9 mouse cellular contexts compared by ENCODE assay signal in genomic region chr7:102106700-102107141, GRCm38 (mm10). TPM values are rescaled to one million over a fixed set of nuclear protein-coding genes. Genes with fewer than 3 reads are reported as not detected.
DNase-seq lines count a peak whose midpoint lies in the region; ATAC-seq lines count a peak whose summit lies in the region.
"Had no signal": no experiment of that assay in that cellular context is flagged by ENCODE, and none has a peak within 500 bp of the region (broad histone marks: within the 10 kb centered on the region; RNA-seq: fewer than 3 reads in every experiment).

No protein-coding gene starts in this region.

- peak overlapping the region; percentile 33 for H3K4me3 ChIP-seq in kidney, embryonic 16.5 days (ENCODE audit: low read length)
- H3K4me3 ChIP-seq: megakaryocyte, embryonic 14.5 days had no signal

- H3K27me3 ChIP-seq in kidney, embryonic 16.5 days (ENCODE audit: insufficient read depth, low read length) = no peaks in the 10 kb centered on the region

- no peaks in the 10 kb centered on the region for H3K36me3 ChIP-seq in kidney, embryonic 16.5 days (ENCODE audit: insufficient read depth, low read length)

- WGBS in kidney, embryonic 16.5 days = 17% methylated on average over 23 of the region's 23 CpGs

- no peaks in the 10 kb centered on the region for H3K9me3 ChIP-seq in kidney, embryonic 16.5 days (ENCODE audit: low read length)
- H3K9me3 ChIP-seq: megakaryocyte, embryonic 14.5 days had no signal

- peaks cover 9% of the 10 kb centered on the region; the same call in 1 of the 2 replicates for H3K4me1 ChIP-seq in kidney, embryonic 16.5 days (ENCODE audit: insufficient read depth, low read length)

- ATAC-seq in kidney, embryonic 16.5 days (ENCODE audit: low FRiP score, low TSS enrichment) = peak; percentile 46; the same call in 1 of the 2 replicates
- ATAC-seq in megakaryocyte progenitor cell, adult 5-6 weeks (replicated peaks; ENCODE audit: poor library complexity) = peak; percentile 35

- peak overlapping the region; percentile 63 for H3K9ac ChIP-seq in kidney, embryonic 16.5 days (replicated peaks; ENCODE audit: low read length)

- no peak overlapping the region for H3K27ac ChIP-seq in kidney, embryonic 16.5 days (ENCODE audit: low read length)

- H3K4me2 ChIP-seq in kidney, embryonic 16.5 days (replicated peaks; ENCODE audit: low read depth, low read length) = peak overlapping the region; percentile 56

- intact Hi-C loops in heart, postnatal 36 days (cut with DNase I) = no loop called here

- DNase-seq in kidney, postnatal 25 days = no peak
- DNase-seq in embryo, embryonic 9.5 days (ENCODE audit: extremely low spot score) = peak; percentile 39
- DNase-seq in heart, postnatal 36 days = peak; percentile 25 to 32
- DNase-seq in thymus, postnatal 10 days (ENCODE audit: low spot score in 2 of 2) = peak; percentile 66 to 69
- DNase-seq in gastrocnemius, postnatal 25 days = no peak
- no peak for DNase-seq in urinary bladder, adult 2 months (ENCODE audit: low spot score)

RNA-seq across cellular contexts. Expression of gene Art5, which starts 2.6 kb away (rescaled TPM):
- polyA plus RNA-seq in kidney, embryonic 16.5 days (2015; fragmentation: Nextera tagmentation; extraction: Ambion mirVana) = 2.2 and 2.4 TPM in 2 replicates
- 10 to 100 TPM; 15.3 to 28.1 TPM for total RNA-seq in heart, postnatal 36 days (2021)
- 0.12 TPM in 1 of 2 replicates, not detected in the other for total RNA-seq in megakaryocyte progenitor cell, adult 5-6 weeks (2015)
- total RNA-seq in megakaryocyte progenitor cell, adult 5-6 weeks (2017) = 0.17 and 0.20 TPM in 2 replicates
- 10 to 100 TPM; 10.2 to 10.3 TPM for total RNA-seq in gastrocnemius, postnatal 25 days (2021)
- 0.47 and 0.48 TPM in 2 replicates for polyA plus RNA-seq in urinary bladder, adult 2 months (2012; rRNA removed)

RNA-seq across cellular contexts. Expression of gene Art1, which starts 5.2 kb away (rescaled TPM):
- polyA plus RNA-seq in kidney, embryonic 16.5 days (2015; fragmentation: Nextera tagmentation; extraction: Ambion mirVana) = 1.0 and 1.2 TPM in 2 replicates
- 100 to 1,000 TPM; 282 to 343 TPM for total RNA-seq in heart, postnatal 36 days (2021)
- not detected in 2 replicates for total RNA-seq in megakaryocyte progenitor cell, adult 5-6 weeks (2015)
- total RNA-seq in megakaryocyte progenitor cell, adult 5-6 weeks (2017) = not detected in 2 replicates
- total RNA-seq in gastrocnemius, postnatal 25 days (2021) = 100 to 1,000 TPM; 383 to 418 TPM
- polyA plus RNA-seq in urinary bladder, adult 2 months (2012; rRNA removed) = 0.06 and 0.16 TPM in 2 replicates

RNA-seq across cellular contexts. Expression of gene Chrna10, which starts 9.9 kb away (rescaled TPM):
- polyA plus RNA-seq in kidney, embryonic 16.5 days (2015; fragmentation: Nextera tagmentation; extraction: Ambion mirVana) = not detected in 2 replicates
- not detected for total RNA-seq in heart, postnatal 36 days (2021)
- not detected in 2 replicates for total RNA-seq in megakaryocyte progenitor cell, adult 5-6 weeks (2015)
- not detected in 2 replicates for total RNA-seq in megakaryocyte progenitor cell, adult 5-6 weeks (2017)
- total RNA-seq in gastrocnemius, postnatal 25 days (2021) = not detected
- polyA plus RNA-seq in urinary bladder, adult 2 months (2012; rRNA removed) = 0.03 TPM in 1 of 2 replicates, not detected in the other

RNA-seq across cellular contexts. Expression of gene Trpc2, which starts 23.8 kb away (rescaled TPM):
- 0.09 TPM in 1 of 2 replicates, not detected in the other for polyA plus RNA-seq in kidney, embryonic 16.5 days (2015; fragmentation: Nextera tagmentation; extraction: Ambion mirVana)
- under 1 TPM; 0.28 to 0.70 TPM for total RNA-seq in heart, postnatal 36 days (2021)
- total RNA-seq in megakaryocyte progenitor cell, adult 5-6 weeks (2015) = not detected in 2 replicates
- total RNA-seq in megakaryocyte progenitor cell, adult 5-6 weeks (2017) = 0.24 TPM in 1 of 2 replicates, not detected in the other
- total RNA-seq in gastrocnemius, postnatal 25 days (2021) = 1 to 10 TPM in 1 of 2 experiments, under 1 TPM in 1; 0.43 to 1.1 TPM
- 0.92 TPM in 1 of 2 replicates, not detected in the other for polyA plus RNA-seq in urinary bladder, adult 2 months (2012; rRNA removed)

RNA-seq across cellular contexts. Expression of gene Xntrpc, which starts 41.2 kb away (rescaled TPM):
- polyA plus RNA-seq in kidney, embryonic 16.5 days (2015; fragmentation: Nextera tagmentation; extraction: Ambion mirVana) = 0.99 and 1.4 TPM in 2 replicates
- under 1 TPM; 0.27 to 0.94 TPM for total RNA-seq in heart, postnatal 36 days (2021)
- total RNA-seq in megakaryocyte progenitor cell, adult 5-6 weeks (2015) = 0.57 and 0.85 TPM in 2 replicates
- total RNA-seq in megakaryocyte progenitor cell, adult 5-6 weeks (2017) = 0.34 and 0.92 TPM in 2 replicates
- under 1 TPM in 1 of 2 experiments, not detected in 1; 0.80 TPM for total RNA-seq in gastrocnemius, postnatal 25 days (2021)
- polyA plus RNA-seq in urinary bladder, adult 2 months (2012; rRNA removed) = 1.8 and 2.3 TPM in 2 replicates

Comparison
In these comparisons a context has a peak if more than half of its experiments do, and no peak if none do; other contexts are left out.
1. DNase-seq: peak in embryo, embryonic 9.5 days (single experiment), heart, postnatal 36 days (2 of 2) and thymus, postnatal 10 days (2 of 2); none in kidney, postnatal 25 days (0 of 2), gastrocnemius, postnatal 25 days (single experiment) and urinary bladder, adult 2 months (single experiment).
2. RNA of gene Art5, which starts 2.6 kb away (total RNA-seq): 15.3 to 28.1 TPM in heart, postnatal 36 days and 10.2 to 10.3 TPM in gastrocnemius, postnatal 25 days; 0.12 to 0.20 TPM in megakaryocyte progenitor cell, adult 5-6 weeks; every median in the first group is over 4 times any median in the second.
3. RNA of gene Art1, which starts 5.2 kb away (total RNA-seq): 383 to 418 TPM in gastrocnemius, postnatal 25 days and 282 to 343 TPM in heart, postnatal 36 days; not detected in megakaryocyte progenitor cell, adult 5-6 weeks; every median in the first group is over 100 times any median in the second.